Mouse (Mus musculus) liver, adult 2 months (tissue): ENCODE measurements around the gene C1qb. TPM values are rescaled to one million over a fixed set of nuclear protein-coding genes. Genes with fewer than 3 reads are reported as not detected.

ENCODE experiments used
- DNase-seq: peaks from one replicate; pipeline ENCODE4 v3.0.0-alpha.2; 2011; ENCODE audit warnings: low read depth, low spot score; ENCODE audit errors: extremely low read depth
- H3K27ac ChIP-seq: fragments of 200-500 bp; replicated peaks from 2 replicates; pipeline ENCODE4 v1.5.1; 2012; ENCODE audit warnings: low read depth, mild to moderate bottlenecking, control low read depth, inconsistent platforms, low read length; ENCODE audit not compliant: insufficient read depth
- H3K27me3 ChIP-seq: fragments of 200-500 bp; 2 replicates; pipeline ENCODE4 v1.6.1; 2012; ENCODE audit warnings: mild to moderate bottlenecking, moderate library complexity, low read length, inconsistent platforms; ENCODE audit not compliant: control insufficient read depth, insufficient read depth
- H3K36me3 ChIP-seq: fragments of 200-500 bp; 2 replicates; pipeline ENCODE4 v1.6.1; 2012; ENCODE audit warnings: low read length, inconsistent platforms; ENCODE audit not compliant: control insufficient read depth, insufficient read depth
- H3K4me1 ChIP-seq: fragments of 200-500 bp; 2 replicates; pipeline ENCODE4 v1.6.1; 2011; ENCODE audit warnings: low read length; ENCODE audit not compliant: control insufficient read depth, insufficient read depth
- H3K4me3 ChIP-seq: fragments of 200-500 bp; 2 replicates; pipeline ENCODE4 v1.5.1; 2011; ENCODE audit warnings: low read depth, mild to moderate bottlenecking, control low read depth, low read length, moderate library complexity; ENCODE audit not compliant: insufficient read depth
- H3K79me2 ChIP-seq: fragments of 200-500 bp; 2 replicates; pipeline ENCODE4 v1.6.1; 2012; ENCODE audit warnings: inconsistent platforms, mild to moderate bottlenecking, low read length, moderate library complexity; ENCODE audit not compliant: control insufficient read depth, insufficient read depth
- H3K9ac ChIP-seq: fragments of 200-500 bp; 2 replicates; pipeline ENCODE4 v1.6.1; 2012; ENCODE audit warnings: low read depth, mild to moderate bottlenecking, control low read depth, inconsistent platforms, low read length
- CTCF ChIP-seq: fragments of 200-500 bp; IDR thresholded peaks from 2 replicates; pipeline ENCODE4 v1.5.1; 2011; ENCODE audit warnings: low read depth, low read length, control low read depth
- POLR2A ChIP-seq: fragments of 200-500 bp; IDR thresholded peaks from 2 replicates; pipeline ENCODE4 v1.6.1; 2011; ENCODE audit warnings: low read length, control low read depth; ENCODE audit not compliant: insufficient read depth; ENCODE audit errors: extremely low read depth
- WGBS: fragments of 180-500 bp; shearing (Covaris S2); methylation state at CpG from one replicate; pipeline ENCODE4 v1.1.7; 2018; 5-methylcytosine and 5-hydroxymethylcytosine counted together
- polyA plus RNA-seq: library from polyadenylated mRNA; depleted of rRNA; stranded (reverse); fragments of >200 nt; gene quantifications from 2 replicates; pipeline ENCODE4 v1.2.3, GENCODE M21; 2012
- total RNA-seq: library from RNA; depleted of rRNA; stranded (reverse); fragments of >200 nt; gene quantifications from 2 replicates; pipeline ENCODE4 v1.2.3, GENCODE M21; 2014

C1qb gene
- total and polyA plus RNA-seq, 2 experiments, result 68.4 to 88.8 TPM

DNA sequence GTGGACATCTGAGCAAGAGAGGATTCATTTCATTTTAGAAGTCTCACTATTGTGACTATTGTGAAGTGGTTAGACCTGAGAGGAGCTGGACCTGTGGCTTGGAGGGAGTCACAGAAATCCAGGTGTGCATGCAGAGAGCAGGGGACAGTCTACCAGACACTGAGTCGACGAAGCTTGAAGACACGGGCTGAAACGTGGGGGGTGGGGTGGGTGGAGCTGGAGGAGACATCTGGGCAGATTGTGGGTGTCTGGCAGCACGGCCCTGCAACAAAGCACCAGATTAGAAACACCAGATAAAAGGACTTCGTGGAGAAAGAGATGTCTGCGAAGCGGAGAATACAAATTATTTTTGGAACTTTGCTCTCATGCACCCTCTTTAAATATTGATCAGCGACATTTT lies 22.5 kb downstream of the C1qb start:
- H3K4me1 ChIP-seq, result no peaks in the 10 kb centered on the region
- TF ChIP-seq CTCF (no peak), POLR2A (no peak)
- H3K9ac ChIP-seq, result no peak overlapping the region
- no peak overlapping the region for H3K4me3 ChIP-seq
- H3K36me3 ChIP-seq, result no peaks in the 10 kb centered on the region
- no peak overlapping the region for H3K27ac ChIP-seq
- no peaks in the 10 kb centered on the region; the same call in 1 of the 2 replicates for H3K27me3 ChIP-seq
- DNase-seq, result no peak
- no peaks in the 10 kb centered on the region for H3K79me2 ChIP-seq
- WGBS, result 57% methylated on average over 9 of the region's 9 CpGs

DNA sequence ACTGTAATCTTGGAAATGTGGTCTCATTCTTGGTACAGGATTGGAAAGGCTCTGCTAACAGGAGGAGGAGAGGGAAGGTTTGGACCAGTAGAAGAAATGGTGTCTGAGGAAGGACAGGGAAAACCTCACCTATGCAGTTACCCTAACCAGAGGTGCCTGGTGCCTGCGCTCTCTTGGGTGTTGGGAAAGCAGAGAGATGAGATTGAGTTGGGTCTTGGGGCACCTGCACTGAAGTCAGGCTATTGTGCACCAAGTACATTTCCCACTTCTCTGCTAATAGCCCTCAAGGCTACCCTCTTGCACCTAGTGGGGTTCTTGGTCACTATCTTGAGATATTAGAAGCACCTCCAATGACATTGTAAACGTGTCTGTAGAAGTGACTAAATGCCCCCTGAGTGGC lies 23.6 kb downstream of the C1qb start:
- Histone ChIP-seq H3K79me2 (no peaks in the 10 kb centered on the region), H3K9ac (no peak overlapping the region), H3K27me3 (no peaks in the 10 kb centered on the region; the same call in 1 of the 2 replicates), H3K27ac (no peak overlapping the region), H3K36me3 (no peaks in the 10 kb centered on the region), H3K4me3 (no peak overlapping the region), H3K4me1 (no peaks in the 10 kb centered on the region)
- WGBS, result 71% methylated on average over 2 of the region's 2 CpGs
- no peak for DNase-seq
- TF ChIP-seq POLR2A (no peak), CTCF (no peak)

DNA sequence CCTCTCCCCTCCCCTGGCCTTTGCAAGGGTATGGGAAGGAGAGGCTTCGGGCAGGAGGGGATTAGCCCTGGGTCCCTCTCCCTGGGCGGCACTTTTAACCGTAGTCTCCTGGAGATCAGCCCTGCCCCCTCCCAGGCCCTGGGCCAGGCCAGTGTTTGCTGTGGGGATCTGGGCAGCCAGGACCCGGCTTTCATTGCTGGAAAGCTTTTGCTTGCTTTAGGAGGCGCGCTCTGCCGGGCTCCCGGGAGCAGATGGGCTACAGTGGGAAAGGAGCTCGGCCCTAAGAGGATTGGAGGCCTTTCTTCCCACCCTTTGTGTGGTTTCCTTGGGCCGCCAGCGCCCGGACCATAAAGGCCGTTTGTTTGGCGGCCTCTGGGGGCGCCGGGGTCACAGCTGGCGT lies 24.2 kb downstream of the C1qb start:
- no peaks in the 10 kb centered on the region; the same call in 1 of the 2 replicates for H3K27me3 ChIP-seq
- no peak overlapping the region for H3K9ac ChIP-seq
- no peaks in the 10 kb centered on the region for H3K4me1 ChIP-seq
- DNase-seq, result no peak
- no peak overlapping the region for H3K4me3 ChIP-seq
- no peak for TF ChIP-seq POLR2A
- TF ChIP-seq CTCF, result no peak
- no peak overlapping the region for H3K27ac ChIP-seq
- no peaks in the 10 kb centered on the region for H3K79me2 ChIP-seq
- H3K36me3 ChIP-seq, result no peaks in the 10 kb centered on the region
- WGBS, result 11% methylated on average over 17 of the region's 17 CpGs

DNA sequence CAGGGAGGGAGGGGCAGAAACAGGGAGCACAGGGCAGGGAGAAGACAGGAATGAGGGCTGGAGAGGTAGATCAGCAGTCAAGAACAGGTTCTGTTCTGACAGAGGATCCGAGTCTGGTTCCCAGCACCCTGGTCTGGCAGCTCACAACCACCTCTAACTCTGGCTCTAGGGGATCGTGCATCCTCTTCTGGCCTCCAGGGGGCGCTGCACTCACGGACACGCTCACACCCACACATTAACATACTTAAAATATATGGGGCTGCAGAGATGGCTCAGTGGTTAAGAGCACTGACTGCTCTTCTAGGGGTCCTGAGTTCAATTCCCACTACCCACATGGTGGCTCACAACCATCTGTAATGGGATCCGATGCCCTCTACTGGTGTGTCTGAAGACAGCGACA lies 26.0 kb downstream of the C1qb start:
- H3K27me3 ChIP-seq, result no peaks in the 10 kb centered on the region; the same call in 1 of the 2 replicates
- H3K4me1 ChIP-seq, result no peaks in the 10 kb centered on the region
- no peak overlapping the region for H3K27ac ChIP-seq
- DNase-seq, result no peak
- no peak overlapping the region for H3K4me3 ChIP-seq
- H3K36me3 ChIP-seq, result no peaks in the 10 kb centered on the region
- no peak overlapping the region for H3K9ac ChIP-seq
- H3K79me2 ChIP-seq, result no peaks in the 10 kb centered on the region
- 82% methylated on average over 7 of the region's 7 CpGs for WGBS
- no peak for TF ChIP-seq POLR2A
- TF ChIP-seq CTCF, result peak; percentile 44

DNA sequence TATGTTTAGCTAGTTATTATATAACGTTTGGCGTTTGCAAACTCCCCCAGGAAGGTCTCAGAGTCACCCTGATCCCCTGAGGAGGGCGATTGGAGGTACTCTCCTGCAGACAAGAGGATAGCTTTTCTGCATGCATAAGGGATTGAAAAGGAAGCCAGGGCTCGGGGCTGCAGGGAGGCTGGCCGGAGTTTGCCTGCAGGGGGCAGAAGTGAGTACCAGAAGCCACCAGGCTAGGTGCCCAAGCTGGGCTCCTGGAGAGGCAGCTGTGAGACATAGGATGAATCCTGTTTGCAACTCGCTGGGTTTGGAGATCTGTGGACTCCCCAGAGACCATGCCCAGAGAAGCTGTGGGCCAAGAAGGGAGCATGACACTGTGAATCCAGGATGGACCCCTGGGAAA lies 30.9 kb downstream of the C1qb start:
- H3K79me2 ChIP-seq, result no peaks in the 10 kb centered on the region
- H3K27me3 ChIP-seq, result no peaks in the 10 kb centered on the region
- no peak overlapping the region for H3K9ac ChIP-seq
- TF ChIP-seq CTCF, result peak; percentile 31
- TF ChIP-seq POLR2A, result no peak
- DNase-seq, result no peak
- 34% methylated on average over 6 of the region's 6 CpGs for WGBS
- H3K27ac ChIP-seq, result no peak overlapping the region
- no peak overlapping the region for H3K4me3 ChIP-seq
- H3K4me1 ChIP-seq, result no peaks in the 10 kb centered on the region
- no peaks in the 10 kb centered on the region for H3K36me3 ChIP-seq

DNA sequence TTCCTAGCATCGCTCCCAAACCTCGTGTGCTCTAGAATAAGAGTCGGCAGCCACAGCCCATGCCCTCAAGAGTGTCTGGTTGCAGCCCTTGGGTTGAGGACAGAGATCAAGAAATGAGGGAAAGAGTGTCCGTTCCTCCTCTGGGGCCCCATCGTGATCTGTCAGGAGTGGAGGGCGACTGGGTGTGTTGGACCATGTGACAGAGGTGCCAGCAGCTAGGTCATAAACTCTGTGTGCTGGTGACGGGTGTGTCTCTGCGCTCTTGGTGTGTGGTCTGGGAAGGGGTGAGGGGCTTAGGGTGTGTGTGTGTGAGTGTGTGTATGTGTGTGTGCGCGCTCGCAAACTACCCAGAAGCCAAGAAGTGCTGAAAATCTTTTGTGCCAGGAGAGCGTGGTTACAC lies 33.0 kb downstream of the C1qb start:
- no peaks in the 10 kb centered on the region for H3K4me1 ChIP-seq
- no peak for DNase-seq
- H3K36me3 ChIP-seq, result no peaks in the 10 kb centered on the region
- TF ChIP-seq POLR2A, result no peak
- TF ChIP-seq CTCF, result no peak
- H3K27ac ChIP-seq, result no peak overlapping the region
- 88% methylated on average over 12 of the region's 12 CpGs for WGBS
- H3K79me2 ChIP-seq, result no peaks in the 10 kb centered on the region
- no peak overlapping the region for H3K4me3 ChIP-seq
- no peaks in the 10 kb centered on the region for H3K27me3 ChIP-seq
- no peak overlapping the region for H3K9ac ChIP-seq
